Mouse (Mus musculus) liver, postnatal 0 days (tissue): ENCODE results near the gene Cenpi.

ENCODE experiments used
- CTCF ChIP-seq: sonication (generic); IDR thresholded peaks from 2 replicates; pipeline ENCODE4 v1.5.1; 2016; ENCODE audit warnings: antibody characterized with exemption, low read depth
- EP300 ChIP-seq: IDR thresholded peaks from 2 replicates; pipeline ENCODE4 v1.6.1; 2016; ENCODE audit warnings: antibody characterized with exemption, low read depth, mild to moderate bottlenecking

GRCm38 (mm10) chrX:134308275-134308634 is 371 bp downstream of the Cenpi start:
- no peak for TF ChIP-seq CTCF
- no peak for TF ChIP-seq EP300
